Mouse (Mus musculus) testis, adult 2 months (tissue): ENCODE results near the gene Gnl2. TPM values are rescaled to one million over a fixed set of nuclear protein-coding genes. Genes with fewer than 3 reads are reported as not detected.

Source experiments
- H3K27ac ChIP-seq: fragments of 200-500 bp; 2 replicates; pipeline ENCODE4 v1.5.1; 2012; ENCODE audit warnings: low read depth, low read length; ENCODE audit not compliant: control insufficient read depth, insufficient read depth
- H3K27me3 ChIP-seq: fragments of 200-500 bp; 2 replicates; pipeline ENCODE4 v1.6.1; 2012; ENCODE audit warnings: mild to moderate bottlenecking, low read length, moderate library complexity; ENCODE audit not compliant: control insufficient read depth, insufficient read depth
- H3K36me3 ChIP-seq: fragments of 200-500 bp; 2 replicates; pipeline ENCODE4 v1.6.1; 2012; ENCODE audit warnings: mild to moderate bottlenecking, low read length; ENCODE audit not compliant: control insufficient read depth, insufficient read depth
- H3K4me1 ChIP-seq: fragments of 200-500 bp; 2 replicates; pipeline ENCODE4 v1.6.1; 2012; ENCODE audit warnings: low read length; ENCODE audit not compliant: control insufficient read depth, insufficient read depth
- H3K4me3 ChIP-seq: fragments of 200-500 bp; 2 replicates; pipeline ENCODE4 v1.5.1; 2012; ENCODE audit warnings: low read depth, mild to moderate bottlenecking, low read length, moderate library complexity, mixed read lengths; ENCODE audit not compliant: control insufficient read depth
- CTCF ChIP-seq: fragments of 200-500 bp; IDR thresholded peaks from 2 replicates; pipeline ENCODE4 v1.5.1; 2012; ENCODE audit warnings: low read depth, mild to moderate bottlenecking, inconsistent platforms, low read length, moderate library complexity; ENCODE audit not compliant: control insufficient read depth, insufficient read depth, insufficient replicate concordance
- POLR2A ChIP-seq: fragments of 200-500 bp; IDR thresholded peaks from 2 replicates; pipeline ENCODE4 v1.6.1; 2012; ENCODE audit warnings: low read depth, mild to moderate bottlenecking, inconsistent platforms, low read length, moderate library complexity; ENCODE audit not compliant: control insufficient read depth
- polyA plus RNA-seq: library from polyadenylated mRNA; depleted of rRNA; stranded (reverse); fragments of >200 nt; gene quantifications from 2 replicates; pipeline ENCODE4 v1.2.3, GENCODE M21; 2012; rRNA removed

Gene Gnl2
- polyA plus RNA-seq, 1 experiment = 24.5 TPM

GRCm38 (mm10) chr4:125093031-125093430 lies 76.6 kb downstream of the Gnl2 start:
- Histone ChIP-seq H3K4me1 (no peaks in the 10 kb centered on the region), H3K27me3 (no peaks in the 10 kb centered on the region), H3K4me3 (no peak overlapping the region), H3K27ac (no peak overlapping the region), H3K36me3 (peaks cover 1% of the 10 kb centered on the region; the same call in 1 of the 2 replicates)
- TF ChIP-seq POLR2A (no peak), CTCF (no peak)

GRCm38 (mm10) chr4:125096066-125096465 lies 79.7 kb downstream of the Gnl2 start:
- H3K4me3 ChIP-seq = no peak overlapping the region
- no peaks in the 10 kb centered on the region for H3K27me3 ChIP-seq
- no peaks in the 10 kb centered on the region for H3K4me1 ChIP-seq
- no peak overlapping the region for H3K27ac ChIP-seq
- no peak for TF ChIP-seq POLR2A
- no peak for TF ChIP-seq CTCF
- H3K36me3 ChIP-seq = peaks cover 1% of the 10 kb centered on the region; the same call in 1 of the 2 replicates

GRCm38 (mm10) chr4:125097412-125097811 lies 81.0 kb downstream of the Gnl2 start:
- TF ChIP-seq CTCF = no peak
- no peak for TF ChIP-seq POLR2A
- no peak overlapping the region for H3K4me3 ChIP-seq
- H3K36me3 ChIP-seq = no peaks in the 10 kb centered on the region; the same call in 1 of the 2 replicates
- no peaks in the 10 kb centered on the region for H3K4me1 ChIP-seq
- no peak overlapping the region for H3K27ac ChIP-seq
- H3K27me3 ChIP-seq = no peaks in the 10 kb centered on the region

- Histone ChIP-seq H3K36me3 (peaks cover 3% of the 10 kb centered on the region), H3K4me1 (no peaks in the 10 kb centered on the region), H3K27me3 (no peaks in the 10 kb centered on the region), H3K4me3 (no peak overlapping the region), H3K27ac (no peak overlapping the region)
- TF ChIP-seq POLR2A = no peak
- TF ChIP-seq CTCF = peak; percentile 73; the same call in 1 of the 2 replicates
Observed at GRCm38 (mm10) chr4:125099458-125099857, 83.1 kb downstream of the Gnl2 start.

- H3K4me3 ChIP-seq = no peak overlapping the region
- H3K27ac ChIP-seq = no peak overlapping the region
- H3K4me1 ChIP-seq = no peaks in the 10 kb centered on the region
- H3K36me3 ChIP-seq = peaks cover 5% of the 10 kb centered on the region
- H3K27me3 ChIP-seq = no peaks in the 10 kb centered on the region
- TF ChIP-seq POLR2A (no peak), CTCF (no peak)
Observed at GRCm38 (mm10) chr4:125101334-125101733, 84.9 kb downstream of the Gnl2 start.

Other genes starting within 250 kb of the Gnl2 start
- gene Mtf1, start 214.5 kb upstream of the Gnl2 start, polyA plus RNA-seq = 61.0 and 64.0 TPM in 2 replicates
- 49.4 and 54.1 TPM in 2 replicates for gene Yrdc, start 165.9 kb upstream of the Gnl2 start, polyA plus RNA-seq
- gene 1110065P20Rik, start 165.4 kb upstream of the Gnl2 start, polyA plus RNA-seq = 195 and 219 TPM in 2 replicates
- gene Maneal, start 154.4 kb upstream of the Gnl2 start, polyA plus RNA-seq = 0.23 and 0.32 TPM in 2 replicates
- 7.2 and 9.3 TPM in 2 replicates for gene Epha10, start 135.7 kb upstream of the Gnl2 start, polyA plus RNA-seq
- 7.1 and 8.0 TPM in 2 replicates for gene 9930104L06Rik, start 79.5 kb upstream of the Gnl2 start, polyA plus RNA-seq
- 45.5 and 47.0 TPM in 2 replicates for gene Cdca8, start 77.3 kb upstream of the Gnl2 start, polyA plus RNA-seq
- 1.1 and 1.7 TPM in 2 replicates for gene Rspo1, start 30.2 kb upstream of the Gnl2 start, polyA plus RNA-seq
- gene Dnali1, start 49.1 kb downstream of the Gnl2 start, polyA plus RNA-seq = 185 and 189 TPM in 2 replicates
- gene Snip1, start 50.1 kb downstream of the Gnl2 start, polyA plus RNA-seq = 17.2 and 19.1 TPM in 2 replicates
- 63.2 and 67.3 TPM in 2 replicates for gene Meaf6, start 68.5 kb downstream of the Gnl2 start, polyA plus RNA-seq
- gene Zc3h12a, start 111.3 kb downstream of the Gnl2 start, polyA plus RNA-seq = 1.4 and 2.3 TPM in 2 replicates